Mouse (Mus musculus) brain, embryonic 14.5 days (tissue): ENCODE data around the gene Tarsl2. TPM values are rescaled to one million over a fixed set of nuclear protein-coding genes. Genes with fewer than 3 reads are reported as not detected.

Experiments used
- DNase-seq: peaks from one replicate; pipeline ENCODE4 v3.0.0-alpha.2; 2011; ENCODE audit warnings: low read depth
- CTCF ChIP-seq: fragments of 200-500 bp; IDR thresholded peaks from 2 replicates; pipeline ENCODE4 v1.5.1; 2012; ENCODE audit warnings: inconsistent platforms, mild to moderate bottlenecking, moderate library complexity, borderline replicate concordance; ENCODE audit not compliant: insufficient read depth, insufficient read length; ENCODE audit errors: extremely low read depth
- POLR2A ChIP-seq: fragments of 200-500 bp; IDR thresholded peaks from 2 replicates; pipeline ENCODE4 v1.6.1; 2012; ENCODE audit warnings: mild to moderate bottlenecking, inconsistent platforms, borderline replicate concordance; ENCODE audit not compliant: poor library complexity, insufficient read depth, insufficient read length, severe bottlenecking; ENCODE audit errors: extremely low read depth
- polyA plus RNA-seq: library from polyadenylated mRNA; depleted of rRNA; stranded (reverse); fragments of >200 nt; gene quantifications from 2 replicates; pipeline ENCODE4 v1.2.3, GENCODE M21; 2012

Tarsl2 gene
- polyA plus RNA-seq, 1 experiment = 12.2 TPM

- TF ChIP-seq CTCF (no peak), POLR2A (no peak)
- no peak for DNase-seq
Measured at GRCm38 (mm10) chr7:65663225-65663790, 18.6 kb downstream of the Tarsl2 start.

- TF ChIP-seq CTCF = no peak
- TF ChIP-seq POLR2A = no peak
- DNase-seq = no peak
Measured at GRCm38 (mm10) chr7:65663886-65664285, 19.2 kb downstream of the Tarsl2 start.

- TF ChIP-seq CTCF = no peak
- TF ChIP-seq POLR2A = no peak
- no peak for DNase-seq
Measured at GRCm38 (mm10) chr7:65667491-65667890, 22.8 kb downstream of the Tarsl2 start.

GRCm38 (mm10) chr7:65678050-65678449, 33.4 kb downstream of the Tarsl2 start:
- peak; percentile 12 for DNase-seq
- TF ChIP-seq CTCF = no peak
- TF ChIP-seq POLR2A = no peak

- DNase-seq = no peak
- TF ChIP-seq CTCF (no peak), POLR2A (no peak)
Measured at GRCm38 (mm10) chr7:65678900-65679595, 34.4 kb downstream of the Tarsl2 start.

- TF ChIP-seq POLR2A (no peak), CTCF (no peak)
- DNase-seq = no peak
Measured at GRCm38 (mm10) chr7:65681166-65681565, 36.5 kb downstream of the Tarsl2 start.

- DNase-seq = peak; percentile 17
- no peak for TF ChIP-seq CTCF
- TF ChIP-seq POLR2A = no peak
Measured at GRCm38 (mm10) chr7:65684256-65684835, 39.6 kb downstream of the Tarsl2 start.

- TF ChIP-seq CTCF (no peak), POLR2A (no peak)
- DNase-seq = no peak
Measured at GRCm38 (mm10) chr7:65686664-65687063, 42.0 kb downstream of the Tarsl2 start.

- TF ChIP-seq CTCF = no peak
- TF ChIP-seq POLR2A = no peak
- no peak for DNase-seq
Measured at GRCm38 (mm10) chr7:65690869-65691268, 46.2 kb downstream of the Tarsl2 start, which contains the start of gene Tm2d3. Gene Tm2d3, plus strand, starts transcription at chr7:65691169.

GRCm38 (mm10) chr7:65691929-65692605, 47.4 kb downstream of the Tarsl2 start:
- TF ChIP-seq CTCF = no peak
- TF ChIP-seq POLR2A = no peak
- DNase-seq = no peak

GRCm38 (mm10) chr7:65692883-65693282, 48.2 kb downstream of the Tarsl2 start:
- TF ChIP-seq POLR2A (no peak), CTCF (no peak)

More at GRCm38 (mm10) chr7:65692883-65693282, 48.2 kb downstream of the Tarsl2 start:
- DNase-seq = no peak
